Mouse (Mus musculus) CH12.LX (cell line): ENCODE measurements around the gene Pde9a. TPM values are rescaled to one million over a fixed set of nuclear protein-coding genes. Genes with fewer than 3 reads are reported as not detected.

Experiments
- DNase-seq: peaks from one replicate; pipeline ENCODE4 v3.0.0-alpha.2; 2013; ENCODE audit errors: extremely low read depth
- H3K27ac ChIP-seq: 2 replicates; pipeline ENCODE4 v1.5.1; 2012; ENCODE audit warnings: low read depth, mild to moderate bottlenecking, control low read depth, moderate library complexity; ENCODE audit not compliant: insufficient read depth
- H3K27me3 ChIP-seq: replicated peaks from 2 replicates; pipeline ENCODE3; 2012; ENCODE audit warnings: inconsistent platforms
- H3K36me3 ChIP-seq, 2 experiments: replicated peaks in 1 of 2; 2 replicates each; pipeline versions ENCODE3 to v1.6.1; 2012; ENCODE audit warnings: inconsistent platforms in 1 of 2, low read length in 1 of 2, mild to moderate bottlenecking in 1 of 2, mixed read lengths in 1 of 2, moderate library complexity in 1 of 2; ENCODE audit not compliant: control insufficient read depth in 1 of 2, insufficient read depth in 1 of 2
- H3K4me1 ChIP-seq, 2 experiments: 2 replicates each; pipeline ENCODE4 v1.6.1; 2012; ENCODE audit warnings: inconsistent platforms in 1 of 2, moderate library complexity in 1 of 2; ENCODE audit not compliant: insufficient read depth in 2 of 2, control insufficient read depth in 1 of 2
- H3K4me2 ChIP-seq: 2 replicates; pipeline ENCODE4 v1.6.1; 2012; ENCODE audit warnings: low read depth, mild to moderate bottlenecking, control low read depth; ENCODE audit not compliant: poor library complexity, insufficient read depth, severe bottlenecking
- H3K4me3 ChIP-seq, 3 experiments: fragments of 150-350 bp in 1 of 3; sonication (generic) in 1 of 3; replicated peaks in 1 of 3; 2 replicates each; pipeline versions ENCODE3 to v1.5.1; 2011 to 2012; ENCODE audit warnings: low read depth in 2 of 3, low read length in 2 of 3, mild to moderate bottlenecking in 2 of 3, moderate library complexity in 2 of 3, control low read depth in 1 of 3, improper control_type of control experiment in 1 of 3, inconsistent platforms in 1 of 3, mixed read lengths in 1 of 3; ENCODE audit not compliant: poor library complexity in 1 of 3
- H3K79me2 ChIP-seq: replicated peaks from 2 replicates; pipeline ENCODE4 v1.6.1; 2012; ENCODE audit warnings: mild to moderate bottlenecking, moderate library complexity; ENCODE audit not compliant: control insufficient read depth, poor library complexity, insufficient read depth, severe bottlenecking; ENCODE audit errors: extremely low read depth
- H3K9ac ChIP-seq: 2 replicates; pipeline ENCODE4 v1.6.1; 2012; ENCODE audit warnings: low read depth, mild to moderate bottlenecking, control low read depth, moderate library complexity; ENCODE audit not compliant: insufficient read depth
- H3K9me3 ChIP-seq: replicated peaks from 2 replicates; pipeline ENCODE3; 2012; ENCODE audit warnings: low read length, inconsistent platforms, mixed read lengths
- BHLHE40 ChIP-seq: IDR thresholded peaks from 2 replicates; pipeline ENCODE4 v1.6.1; 2011; ENCODE audit warnings: mild to moderate bottlenecking, low read depth, low read length, improper control_type of control experiment
- CHD2 ChIP-seq: IDR thresholded peaks from 2 replicates; pipeline ENCODE4 v1.6.1; 2011; ENCODE audit warnings: low read length, improper control_type of control experiment
- CTCF ChIP-seq, 2 experiments: IDR thresholded peaks in 1 of 2; conservative IDR thresholded peaks in 1 of 2; 2 replicates each; pipeline ENCODE4 v1.5.1; 2011 to 2012; ENCODE audit warnings: low read depth in 2 of 2, low read length in 2 of 2, improper control_type of control experiment in 1 of 2, inconsistent platforms in 1 of 2, mild to moderate bottlenecking in 1 of 2, moderate library complexity in 1 of 2
- ELF1 ChIP-seq: IDR thresholded peaks from 2 replicates; pipeline ENCODE4 v1.6.1; 2014; ENCODE audit warnings: low read depth, mild to moderate bottlenecking, inconsistent platforms, low read length, improper control_type of control experiment
- EP300 ChIP-seq: IDR thresholded peaks from 2 replicates; pipeline ENCODE4 v1.6.1; 2011; ENCODE audit warnings: low read length, improper control_type of control experiment
- HCFC1 ChIP-seq: IDR thresholded peaks from 2 replicates; pipeline ENCODE4 v1.6.1; 2012; ENCODE audit warnings: low read depth, mild to moderate bottlenecking, inconsistent platforms, low read length, improper control_type of control experiment
- IRF4 ChIP-seq: IDR thresholded peaks from 2 replicates; pipeline ENCODE4 v1.6.1; 2014; ENCODE audit warnings: low read depth, mild to moderate bottlenecking, inconsistent platforms, low read length, improper control_type of control experiment
- JUN ChIP-seq: IDR thresholded peaks from 2 replicates; pipeline ENCODE4 v1.6.1; 2011; ENCODE audit warnings: low read depth, mild to moderate bottlenecking, low read length, improper control_type of control experiment, moderate library complexity; ENCODE audit not compliant: insufficient read depth
- JUND ChIP-seq: conservative IDR thresholded peaks from 2 replicates; pipeline ENCODE4 v1.6.1; 2011; ENCODE audit warnings: low read depth, low read length, improper control_type of control experiment
- KAT2A ChIP-seq: IDR thresholded peaks from 2 replicates; pipeline ENCODE4 v1.6.1; 2012; ENCODE audit warnings: low read length, improper control_type of control experiment, inconsistent platforms; ENCODE audit not compliant: insufficient replicate concordance
- MAFK ChIP-seq: IDR thresholded peaks from 2 replicates; pipeline ENCODE4 v1.6.1; 2011; ENCODE audit warnings: low read length, improper control_type of control experiment; ENCODE audit not compliant: insufficient replicate concordance
- MAX ChIP-seq: IDR thresholded peaks from 2 replicates; pipeline ENCODE4 v1.6.1; 2011; ENCODE audit warnings: low read length, improper control_type of control experiment
- MEF2A ChIP-seq: IDR thresholded peaks from 2 replicates; pipeline ENCODE4 v1.6.1; 2014; ENCODE audit warnings: low read depth, mild to moderate bottlenecking, inconsistent platforms, low read length, improper control_type of control experiment, borderline replicate concordance
- MXI1 ChIP-seq: IDR thresholded peaks from 2 replicates; pipeline ENCODE4 v1.6.1; 2011; ENCODE audit warnings: mild to moderate bottlenecking, low read depth, low read length, improper control_type of control experiment
- MYC ChIP-seq: IDR thresholded peaks from 2 replicates; pipeline ENCODE4 v1.6.1; 2011; ENCODE audit warnings: low read depth, mild to moderate bottlenecking, improper control_type of control experiment, low read length
- PAX5 ChIP-seq: IDR thresholded peaks from 2 replicates; pipeline ENCODE4 v1.6.1; 2012; ENCODE audit warnings: low read length, inconsistent platforms, mixed read lengths
- POLR2A ChIP-seq: IDR thresholded peaks from 2 replicates; pipeline ENCODE4 v1.6.1; 2011; ENCODE audit warnings: low read depth, mild to moderate bottlenecking, improper control_type of control experiment, low read length
- POLR2AphosphoS2 ChIP-seq: IDR thresholded peaks from 2 replicates; pipeline ENCODE4 v1.6.1; 2011; ENCODE audit warnings: low read depth, low read length, improper control_type of control experiment
- RAD21 ChIP-seq: IDR thresholded peaks from 2 replicates; pipeline ENCODE4 v1.6.1; 2011; ENCODE audit warnings: low read depth, mild to moderate bottlenecking, low read length, improper control_type of control experiment, moderate library complexity
- UBTF ChIP-seq: IDR thresholded peaks from 2 replicates; pipeline ENCODE4 v1.6.1; 2012; ENCODE audit warnings: low read depth, mild to moderate bottlenecking, inconsistent platforms, low read length, improper control_type of control experiment, moderate library complexity
- USF2 ChIP-seq: conservative IDR thresholded peaks from 2 replicates; pipeline ENCODE4 v1.6.1; 2011; ENCODE audit warnings: low read depth, low read length, improper control_type of control experiment
- ZC3H11A ChIP-seq: IDR thresholded peaks from 2 replicates; pipeline ENCODE4 v1.6.1; 2012; ENCODE audit warnings: low read depth, mild to moderate bottlenecking, inconsistent platforms, low read length, improper control_type of control experiment
- ZMIZ1 ChIP-seq: IDR thresholded peaks from 2 replicates; pipeline ENCODE4 v1.6.1; 2012; ENCODE audit warnings: low read depth, mild to moderate bottlenecking, inconsistent platforms, low read length, improper control_type of control experiment
- dilution Hi-C: fragments of 300-500 bp; cut with MboI; formaldehyde crosslinking; loops from 2 replicates; pipeline ENCODE4 v1.14.3; 2020; ENCODE audit warnings: low sequenced_read_pairs; ENCODE audit not compliant: extremely low pct_unique_long_range_greater_than_20kb, extremely low pct_ligation_motif_present
- in situ Hi-C: fragments of 300-500 bp; cut with MboI; formaldehyde crosslinking; loops from 3 replicates; pipeline ENCODE4 v1.14.3; 2019; ENCODE audit warnings: low sequenced_read_pairs, low pct_ligation_motif_present, low pct_unique_long_range_greater_than_20kb, mixed read lengths
- polyA plus RNA-seq: library from polyadenylated mRNA; unstranded; fragments of >175 nt; gene quantifications from 2 replicates; pipeline ENCODE4 v1.2.1, GENCODE M21; 2012; ENCODE audit warnings: low read depth; ENCODE audit not compliant: insufficient read length
- total RNA-seq, 2 experiments: library from RNA; depleted of rRNA; stranded (reverse); fragments of 300-350 nt in 1 of 2; fragments of >200 nt in 1 of 2; gene quantifications; 2 replicates each; pipeline ENCODE4 v1.2.3; 2012 to 2014

Gene Pde9a
- total and polyA plus RNA-seq, 3 experiments, result not detected

GRCm38 (mm10) chr17:31494989-31495388, 109.0 kb downstream of the Pde9a start:
- Histone ChIP-seq H3K4me2 (no peak overlapping the region), H3K79me2 (no peaks in the 10 kb centered on the region), H3K27me3 (no peaks in the 10 kb centered on the region), H3K9ac (no peak overlapping the region), H3K36me3 (peaks cover 50 to 59% of the 10 kb centered on the region in 2 experiments), H3K4me3 (no peak overlapping the region), H3K9me3 (no peaks in the 10 kb centered on the region), H3K27ac (no peak overlapping the region), H3K4me1 (no peaks in the 10 kb centered on the region)
- TF ChIP-seq JUN, result no peak
- TF ChIP-seq BHLHE40, result no peak
- TF ChIP-seq USF2, result no peak
- no peak for TF ChIP-seq ZMIZ1
- no peak for TF ChIP-seq MAX
- no peak for TF ChIP-seq ELF1
- no peak for TF ChIP-seq IRF4
- no peak for TF ChIP-seq POLR2AphosphoS2
- no peak for TF ChIP-seq CTCF (conservative IDR thresholded peaks at IDR 0.05 in 1 of 2, IDR thresholded peaks at IDR 0.05 in 1 of 2; ENCODE audit: low read depth in 2 of 2, low read length in 2 of 2)
- no peak for TF ChIP-seq PAX5
- in situ Hi-C loops (loop anchor here (5.0 to 25.0 kb wide), 4 partner anchors 38 to 483 kb away; no protein-coding TSS in a partner anchor), dilution Hi-C loops (no loop called here)
- DNase-seq, result no peak

- H3K4me1 ChIP-seq, result no peaks in the 10 kb centered on the region
- dilution Hi-C loops (no loop called here), in situ Hi-C loops (loop anchor here (25.0 kb wide), 1 partner anchor 485 kb away; no protein-coding TSS in a partner anchor)
- no peaks in the 10 kb centered on the region for H3K27me3 ChIP-seq
- H3K36me3 ChIP-seq, result peaks cover 76 to 87% of the 10 kb centered on the region in 2 experiments
- TF ChIP-seq MYC (no peak), JUND (no peak), MAX (no peak), RAD21 (no peak), KAT2A (no peak), EP300 (no peak), MXI1 (no peak), POLR2A (no peak), CHD2 (no peak), ZC3H11A (no peak), UBTF (no peak), MAFK (no peak), MEF2A (no peak), HCFC1 (no peak), JUN (no peak)
- H3K79me2 ChIP-seq, result no peaks in the 10 kb centered on the region
- H3K9ac ChIP-seq, result no peak overlapping the region
- H3K27ac ChIP-seq, result no peak overlapping the region
- H3K9me3 ChIP-seq, result no peaks in the 10 kb centered on the region
- H3K4me3 ChIP-seq, result no peak overlapping the region
- DNase-seq, result no peak
- no peak overlapping the region for H3K4me2 ChIP-seq
These were observed 111.7 kb downstream of the Pde9a start for GRCm38 (mm10) chr17:31497726-31498125.
